Mouse (Mus musculus) spleen, adult 2 months (tissue): ENCODE data around the gene Sub1.

Experiments
- CTCF ChIP-seq: fragments of 200-500 bp; IDR thresholded peaks from 2 replicates; pipeline ENCODE4 v1.5.1; 2011; ENCODE audit warnings: mild to moderate bottlenecking, inconsistent platforms; ENCODE audit not compliant: insufficient read depth, insufficient read length, insufficient replicate concordance; ENCODE audit errors: extremely low read depth
- POLR2A ChIP-seq: fragments of 200-500 bp; IDR thresholded peaks from 2 replicates; pipeline ENCODE4 v1.6.1; 2011; ENCODE audit warnings: low read depth, low read length, inconsistent platforms

GRCm38 (mm10) chr15:11991552-11992113, 5.2 kb downstream of the Sub1 start:
- no peak for TF ChIP-seq CTCF
- no peak for TF ChIP-seq POLR2A
